Mouse (Mus musculus) spleen, adult 2 months (tissue): Measurements from ENCODE around the gene Ccdc34.

Experiments
- CTCF ChIP-seq: fragments of 200-500 bp; IDR thresholded peaks from 2 replicates; pipeline ENCODE4 v1.5.1; 2011; ENCODE audit warnings: mild to moderate bottlenecking, inconsistent platforms; ENCODE audit not compliant: insufficient read depth, insufficient read length, insufficient replicate concordance; ENCODE audit errors: extremely low read depth
- POLR2A ChIP-seq: fragments of 200-500 bp; IDR thresholded peaks from 2 replicates; pipeline ENCODE4 v1.6.1; 2011; ENCODE audit warnings: low read depth, low read length, inconsistent platforms

DNA sequence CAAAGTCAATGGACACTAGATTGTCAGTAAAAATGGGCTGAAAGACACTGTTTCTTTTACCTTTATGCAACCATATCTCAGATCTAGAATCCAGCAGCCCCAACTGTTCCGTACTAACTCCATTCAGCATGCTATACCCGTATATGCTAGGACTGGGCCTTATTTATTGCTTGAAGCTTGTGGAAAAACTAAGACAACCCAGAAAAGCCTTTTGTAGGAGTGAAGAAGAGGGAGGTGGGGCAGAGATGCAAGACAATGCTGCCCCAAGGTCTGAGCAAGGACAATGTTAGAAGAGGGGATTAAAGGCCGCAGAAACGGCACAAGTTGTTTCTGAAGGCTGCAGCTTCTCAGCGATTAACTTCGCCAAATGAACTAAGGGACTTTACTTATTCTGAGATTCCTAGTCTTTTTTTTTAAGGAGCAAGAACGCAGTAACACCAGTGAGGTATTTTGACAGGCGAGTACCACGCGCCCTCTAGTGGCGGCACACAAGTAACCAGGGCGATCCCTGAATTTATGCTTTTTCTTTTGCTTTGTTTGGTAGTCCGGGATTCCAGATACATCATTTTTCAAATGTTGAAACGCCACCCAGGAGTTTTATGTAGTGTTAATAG lies 187.2 kb downstream of the Ccdc34 start:
- no peak for TF ChIP-seq POLR2A
- TF ChIP-seq CTCF = peak; percentile 53; the same call in 1 of the 2 replicates
